Mouse (Mus musculus) stomach, postnatal 0 days (tissue): Measurements from ENCODE around the gene Fgfr2. TPM values are rescaled to one million over a fixed set of nuclear protein-coding genes. Genes with fewer than 3 reads are reported as not detected.

Experiments
- ATAC-seq: fragments of 200-750 bp; cut with Nextera tagmentation; 2 replicates; pipeline ENCODE4 v1.8.0; 2017; ENCODE audit not compliant: low FRiP score, low TSS enrichment
- DNase-seq: peaks from one replicate; pipeline ENCODE4 v3.0.0-alpha.2; 2016; ENCODE audit warnings: low spot score
- H3K27ac ChIP-seq: fragments of 300-500 bp; sonication (generic); replicated peaks from 2 replicates; pipeline ENCODE4 v1.5.1; 2014; ENCODE audit warnings: mild to moderate bottlenecking, control low read depth
- H3K27me3 ChIP-seq: fragments of 300-500 bp; sonication (generic); 2 replicates; pipeline ENCODE4 v1.6.1; 2014; ENCODE audit warnings: low read length; ENCODE audit not compliant: control insufficient read depth, insufficient read depth
- H3K36me3 ChIP-seq: fragments of 300-500 bp; sonication (generic); 2 replicates; pipeline ENCODE4 v1.6.1; 2014; ENCODE audit warnings: low read length, mixed read lengths; ENCODE audit not compliant: control insufficient read depth, insufficient read depth
- H3K4me1 ChIP-seq: fragments of 300-500 bp; sonication (generic); replicated peaks from 2 replicates; pipeline ENCODE4 v1.6.1; 2014; ENCODE audit warnings: antibody characterized with exemption; ENCODE audit not compliant: control insufficient read depth, insufficient read depth
- H3K4me2 ChIP-seq: fragments of 300-500 bp; sonication (generic); replicated peaks from 2 replicates; pipeline ENCODE4 v1.6.1; 2014; ENCODE audit warnings: low read depth, mild to moderate bottlenecking, control low read depth, moderate library complexity
- H3K4me3 ChIP-seq: fragments of 300-500 bp; sonication (generic); 2 replicates; pipeline ENCODE4 v1.5.1; 2014; ENCODE audit warnings: low read depth, low read length, control low read depth
- H3K9ac ChIP-seq: fragments of 300-500 bp; sonication (generic); 2 replicates; pipeline ENCODE4 v1.6.1; 2014; ENCODE audit warnings: mild to moderate bottlenecking, low read length, control low read depth, mixed read lengths
- H3K9me3 ChIP-seq: fragments of 300-500 bp; sonication (generic); 2 replicates; pipeline ENCODE4 v1.6.1; 2016; ENCODE audit warnings: low read length; ENCODE audit not compliant: control insufficient read depth
- CTCF ChIP-seq: IDR thresholded peaks from 2 replicates; pipeline ENCODE4 v1.5.1; 2016; ENCODE audit warnings: antibody characterized with exemption, low read depth, mild to moderate bottlenecking, moderate library complexity
- EP300 ChIP-seq: optimal IDR thresholded peaks from 2 replicates; pipeline ENCODE3; 2016; ENCODE audit warnings: antibody characterized with exemption
- WGBS: fragments of 180-500 bp; shearing (Covaris S2); extraction: QIAGEN DNeasy Blood & Tissue Kit; methylation state at CpG from one replicate; pipeline ENCODE4 v1.1.7; 2014; 5-methylcytosine and 5-hydroxymethylcytosine counted together
- polyA plus RNA-seq: library from polyadenylated mRNA; unstranded; fragments of >200 nt; fragmentation: Nextera tagmentation; extraction: Ambion mirVana; gene quantifications from 2 replicates; pipeline ENCODE4 v1.2.1, GENCODE M21; 2015

The Fgfr2 gene
- polyA plus RNA-seq, 1 experiment from 2014 or later, result 60.8 TPM

- H3K9me3 ChIP-seq, result no peaks in the 10 kb centered on the region
- peak overlapping the region; percentile 52 for H3K9ac ChIP-seq
- peak overlapping the region; percentile 55 for H3K4me2 ChIP-seq
- H3K4me1 ChIP-seq, result peaks cover 25% of the 10 kb centered on the region
- peak overlapping the region; percentile 12 for H3K4me3 ChIP-seq
- DNase-seq, result peak; percentile 80
- no peaks in the 10 kb centered on the region for H3K27me3 ChIP-seq
- no peak for TF ChIP-seq EP300
- no peak for TF ChIP-seq CTCF
- WGBS, result 19% methylated on average over 19 of the region's 20 CpGs
- ATAC-seq, result peak; percentile 18
- H3K27ac ChIP-seq, result peak overlapping the region; percentile 89
- no peaks in the 10 kb centered on the region for H3K36me3 ChIP-seq
Measured at GRCm38 (mm10) chr7:133114847-133115470, 8.2 kb downstream of the Fgfr2 start.

GRCm38 (mm10) chr7:133113185-133113895, 9.8 kb downstream of the Fgfr2 start:
- 66% methylated on average over 8 of the region's 8 CpGs for WGBS
- no peaks in the 10 kb centered on the region for H3K36me3 ChIP-seq
- no peak overlapping the region for H3K4me3 ChIP-seq
- peaks cover 31% of the 10 kb centered on the region for H3K4me1 ChIP-seq
- H3K4me2 ChIP-seq, result peak overlapping the region; percentile 5; the same call in 1 of the 2 replicates
- H3K9ac ChIP-seq, result no peak overlapping the region
- DNase-seq (no peak), ATAC-seq (no peak; the same call in 1 of the 2 replicates)
- peak overlapping the region; percentile 89 for H3K27ac ChIP-seq
- TF ChIP-seq CTCF (peak; percentile 61), EP300 (no peak)
- H3K9me3 ChIP-seq, result no peaks in the 10 kb centered on the region
- H3K27me3 ChIP-seq, result no peaks in the 10 kb centered on the region

- ATAC-seq (peak; percentile 84), DNase-seq (peak; percentile 68)
- Histone ChIP-seq H3K27ac (peak overlapping the region; percentile 89), H3K4me2 (peak overlapping the region; percentile 5; the same call in 1 of the 2 replicates), H3K36me3 (no peaks in the 10 kb centered on the region), H3K4me3 (no peak overlapping the region), H3K27me3 (no peaks in the 10 kb centered on the region), H3K9me3 (no peaks in the 10 kb centered on the region), H3K4me1 (peaks cover 29% of the 10 kb centered on the region), H3K9ac (no peak overlapping the region)
- 23% methylated on average over 6 of the region's 6 CpGs for WGBS
- TF ChIP-seq CTCF (no peak), EP300 (peak; percentile 84)
Measured at GRCm38 (mm10) chr7:133112351-133112831, 10.8 kb downstream of the Fgfr2 start.

GRCm38 (mm10) chr7:133109442-133109841, 13.7 kb downstream of the Fgfr2 start:
- no peak for ATAC-seq

DNA sequence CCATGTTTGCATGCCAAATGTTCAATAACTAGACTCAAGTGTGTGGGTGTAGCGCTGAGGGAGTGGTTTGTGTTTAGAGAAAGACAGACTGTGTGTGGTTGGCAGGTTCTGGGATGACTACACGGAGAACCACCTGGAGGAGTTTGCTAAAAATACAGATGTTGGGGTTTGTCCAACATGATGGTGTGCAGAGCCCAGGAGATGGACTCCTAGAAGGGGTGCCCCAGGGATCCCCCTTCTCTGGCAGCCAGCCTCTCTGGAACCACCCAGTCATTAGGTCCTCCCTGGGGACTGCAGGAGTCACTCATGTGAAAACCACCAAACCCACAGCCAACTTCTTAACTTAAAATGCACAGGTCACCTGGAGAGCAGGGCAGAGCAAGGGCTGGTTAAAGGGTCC, 14.5 kb downstream of the Fgfr2 start:
- Histone ChIP-seq H3K27me3 (no peaks in the 10 kb centered on the region), H3K36me3 (no peaks in the 10 kb centered on the region), H3K9me3 (no peaks in the 10 kb centered on the region), H3K27ac (peak overlapping the region; percentile 18; the same call in 1 of the 2 replicates), H3K4me3 (no peak overlapping the region), H3K9ac (no peak overlapping the region), H3K4me1 (peaks cover 13% of the 10 kb centered on the region), H3K4me2 (no peak overlapping the region)
- ATAC-seq (no peak), DNase-seq (no peak)
- WGBS, result 48% methylated on average over 2 of the region's 2 CpGs
- no peak for TF ChIP-seq EP300
- no peak for TF ChIP-seq CTCF

More at GRCm38 (mm10) chr7:133109442-133109841, 13.7 kb downstream of the Fgfr2 start:
- TF ChIP-seq CTCF (no peak), EP300 (no peak)
- no peaks in the 10 kb centered on the region for H3K27me3 ChIP-seq
- no peak overlapping the region for H3K4me3 ChIP-seq
- no peak overlapping the region for H3K4me2 ChIP-seq
- WGBS, result 82% methylated on average over 4 of the region's 4 CpGs
- H3K36me3 ChIP-seq, result no peaks in the 10 kb centered on the region
- H3K9ac ChIP-seq, result no peak overlapping the region
- H3K4me1 ChIP-seq, result peaks cover 17% of the 10 kb centered on the region
- no peak overlapping the region for H3K27ac ChIP-seq
- no peaks in the 10 kb centered on the region for H3K9me3 ChIP-seq
- DNase-seq, result no peak

GRCm38 (mm10) chr7:133102578-133102977, 20.6 kb downstream of the Fgfr2 start:
- 62% methylated on average over 3 of the region's 3 CpGs for WGBS
- ATAC-seq (no peak), DNase-seq (no peak)
- Histone ChIP-seq H3K36me3 (no peaks in the 10 kb centered on the region), H3K9me3 (no peaks in the 10 kb centered on the region), H3K27ac (no peak overlapping the region), H3K27me3 (no peaks in the 10 kb centered on the region), H3K4me3 (no peak overlapping the region), H3K9ac (no peak overlapping the region), H3K4me2 (no peak overlapping the region), H3K4me1 (peaks cover 5% of the 10 kb centered on the region; the same call in 1 of the 2 replicates)
- no peak for TF ChIP-seq CTCF
- TF ChIP-seq EP300, result no peak
